Mouse (Mus musculus): ENCODE results near the gene Daxx. TPM values are rescaled to one million over a fixed set of nuclear protein-coding genes. Genes with fewer than 3 reads are reported as not detected.
A peak's percentile ranks its signal among the peaks of the same experiment; 100 is the strongest.

Gene Daxx
- polyA plus RNA-seq, 1 experiment from 2014 or later = 55.9 TPM

DNA sequence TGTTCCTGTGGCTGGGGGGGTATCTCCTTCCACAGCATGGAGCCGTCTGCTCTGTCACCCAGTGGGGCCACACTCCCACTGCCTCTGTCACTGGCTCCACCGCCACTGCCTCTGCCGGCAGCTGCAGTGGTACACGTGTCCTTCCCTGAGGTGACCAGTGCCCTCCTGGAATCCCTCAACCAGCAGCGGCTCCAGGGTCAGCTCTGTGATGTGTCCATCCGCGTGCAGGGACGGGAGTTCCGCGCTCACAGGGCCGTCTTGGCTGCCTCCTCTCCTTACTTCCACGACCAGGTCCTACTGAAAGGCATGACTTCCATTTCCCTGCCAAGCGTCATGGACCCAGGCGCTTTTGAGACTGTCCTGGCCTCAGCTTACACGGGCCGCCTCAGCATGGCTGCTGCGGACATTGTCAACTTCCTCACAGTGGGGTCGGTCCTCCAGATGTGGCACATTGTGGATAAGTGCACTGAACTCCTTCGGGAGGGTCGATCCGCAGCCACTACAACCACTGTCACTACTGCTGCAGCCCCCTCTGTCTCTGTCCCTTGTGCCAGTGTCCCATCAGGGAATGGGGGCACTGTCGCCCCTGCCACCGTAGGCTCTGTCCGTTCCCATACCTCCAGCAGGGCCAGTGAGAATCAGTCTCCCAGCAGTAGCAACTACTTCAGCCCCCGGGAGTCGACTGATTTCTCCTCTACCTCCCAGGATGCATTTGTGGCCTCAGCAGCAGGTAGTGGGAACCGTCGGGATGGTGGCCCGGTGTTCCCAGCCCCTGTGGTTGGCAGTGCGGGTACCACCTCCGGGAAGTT lies 7.8 kb downstream of the Daxx start:
- H3K9ac ChIP-seq = peak overlapping the region; percentile 52
- peaks cover 22% of the 10 kb centered on the region for H3K36me3 ChIP-seq
- H3K4me2 ChIP-seq = peak overlapping the region; percentile 78
- ATAC-seq (ENCODE audit: low FRiP score, low read depth) = no peak
- H3K4me1 ChIP-seq (replicated peaks) = peaks cover 46% of the 10 kb centered on the region
- 0 out of 2 replicates have a peak overlapping the region, but pooled peaks have one; percentile 11 for H3K27ac ChIP-seq (replicated peaks)
- 71% methylated on average over 31 of the region's 31 CpGs for WGBS
- no peaks in the 10 kb centered on the region for H3K9me3 ChIP-seq
- peak overlapping the region; percentile 57 for H3K4me3 ChIP-seq
- H3K27me3 ChIP-seq = no peaks in the 10 kb centered on the region; the same call in 1 of the 2 replicates

DNA sequence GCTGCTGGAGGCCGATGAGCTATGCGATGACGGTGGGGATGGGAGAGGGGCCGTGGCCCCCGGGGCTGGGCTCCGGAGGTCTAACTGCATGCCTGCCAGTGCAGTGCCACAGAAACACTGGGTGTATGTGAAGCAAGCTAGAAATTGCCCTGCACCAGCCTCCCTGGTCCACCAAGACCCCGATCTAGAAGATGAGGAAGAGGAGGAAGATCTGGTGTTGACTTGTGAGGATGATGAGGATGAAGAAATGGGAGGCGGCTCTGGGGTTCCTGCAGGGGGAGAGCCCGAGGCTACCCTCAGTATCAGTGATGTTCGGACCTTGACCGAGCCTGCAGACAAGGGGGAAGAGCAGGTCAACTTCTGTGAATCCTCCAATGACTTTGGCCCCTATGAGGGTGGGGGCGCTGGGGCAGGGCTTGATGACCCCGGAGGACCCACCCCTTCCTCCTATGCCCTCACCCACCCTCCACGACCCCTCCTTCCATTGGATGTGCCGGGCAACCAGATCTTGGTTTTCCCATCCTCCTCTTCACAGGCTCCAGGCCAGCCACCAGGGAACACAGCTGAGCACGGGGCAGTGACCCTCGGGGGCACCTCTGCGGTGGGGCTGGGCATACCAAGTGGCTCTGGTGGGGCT lies 8.6 kb downstream of the Daxx start:
- no peak overlapping the region for H3K4me2 ChIP-seq
- ATAC-seq (ENCODE audit: low FRiP score, low read depth) = no peak
- H3K36me3 ChIP-seq = peaks cover 17% of the 10 kb centered on the region
- 81% methylated on average over 18 of the region's 18 CpGs for WGBS
- H3K9ac ChIP-seq = no peak overlapping the region
- peaks cover 45% of the 10 kb centered on the region for H3K4me1 ChIP-seq (replicated peaks)
- H3K27ac ChIP-seq (replicated peaks) = no peak overlapping the region
- H3K4me3 ChIP-seq = no peak overlapping the region
- H3K9me3 ChIP-seq = no peaks in the 10 kb centered on the region
- no peaks in the 10 kb centered on the region; the same call in 1 of the 2 replicates for H3K27me3 ChIP-seq

DNA sequence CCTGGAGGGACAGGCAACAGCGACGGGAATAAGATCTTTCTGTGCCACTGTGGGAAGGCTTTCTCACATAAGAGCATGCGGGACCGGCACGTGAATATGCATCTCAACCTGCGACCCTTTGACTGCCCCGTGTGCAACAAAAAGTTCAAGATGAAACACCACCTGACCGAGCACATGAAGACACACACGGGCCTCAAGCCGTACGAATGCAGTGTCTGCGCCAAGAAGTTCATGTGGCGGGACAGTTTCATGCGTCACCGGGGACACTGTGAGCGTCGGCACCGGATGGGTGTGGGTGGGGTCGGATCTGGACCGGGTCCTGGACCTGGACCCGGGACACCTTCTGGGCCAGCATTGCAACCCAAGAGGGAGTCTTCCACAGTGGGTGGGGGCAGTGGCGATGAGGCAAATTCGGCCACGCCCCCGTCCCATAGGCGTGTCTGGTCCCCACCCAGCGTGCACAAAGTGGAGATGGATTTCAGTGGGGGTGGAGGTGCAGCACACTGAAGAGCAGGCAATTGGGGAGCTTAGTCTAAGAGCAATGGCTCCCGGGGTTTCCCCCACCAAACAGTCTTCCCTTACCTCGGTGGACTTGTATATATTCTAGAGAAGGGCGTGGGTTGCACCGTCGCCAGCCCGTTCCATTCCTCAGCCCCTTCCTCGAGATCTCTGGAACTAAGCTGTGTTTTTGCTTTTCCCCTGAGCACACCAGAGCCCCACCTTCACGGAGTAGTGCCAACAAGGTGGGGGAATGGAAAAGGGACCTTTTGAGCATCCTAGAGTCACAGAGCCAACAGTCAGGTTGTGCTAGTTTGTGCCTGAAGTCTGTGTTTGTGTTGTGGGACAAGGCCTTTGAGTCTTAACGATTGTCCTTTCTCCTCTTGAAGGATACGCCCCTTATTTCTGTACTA lies 9.3 kb downstream of the Daxx start:
- no peak overlapping the region for H3K9ac ChIP-seq
- WGBS = 58% methylated on average over 37 of the region's 37 CpGs
- no peaks in the 10 kb centered on the region; the same call in 1 of the 2 replicates for H3K27me3 ChIP-seq
- H3K9me3 ChIP-seq = no peaks in the 10 kb centered on the region
- no peak overlapping the region for H3K27ac ChIP-seq (replicated peaks)
- peaks cover 13% of the 10 kb centered on the region for H3K36me3 ChIP-seq
- no peak for ATAC-seq (ENCODE audit: low FRiP score, low read depth)
- H3K4me1 ChIP-seq (replicated peaks) = peaks cover 45% of the 10 kb centered on the region
- peak overlapping the region; percentile 59 for H3K4me2 ChIP-seq
- peak overlapping the region; percentile 45 for H3K4me3 ChIP-seq

DNA sequence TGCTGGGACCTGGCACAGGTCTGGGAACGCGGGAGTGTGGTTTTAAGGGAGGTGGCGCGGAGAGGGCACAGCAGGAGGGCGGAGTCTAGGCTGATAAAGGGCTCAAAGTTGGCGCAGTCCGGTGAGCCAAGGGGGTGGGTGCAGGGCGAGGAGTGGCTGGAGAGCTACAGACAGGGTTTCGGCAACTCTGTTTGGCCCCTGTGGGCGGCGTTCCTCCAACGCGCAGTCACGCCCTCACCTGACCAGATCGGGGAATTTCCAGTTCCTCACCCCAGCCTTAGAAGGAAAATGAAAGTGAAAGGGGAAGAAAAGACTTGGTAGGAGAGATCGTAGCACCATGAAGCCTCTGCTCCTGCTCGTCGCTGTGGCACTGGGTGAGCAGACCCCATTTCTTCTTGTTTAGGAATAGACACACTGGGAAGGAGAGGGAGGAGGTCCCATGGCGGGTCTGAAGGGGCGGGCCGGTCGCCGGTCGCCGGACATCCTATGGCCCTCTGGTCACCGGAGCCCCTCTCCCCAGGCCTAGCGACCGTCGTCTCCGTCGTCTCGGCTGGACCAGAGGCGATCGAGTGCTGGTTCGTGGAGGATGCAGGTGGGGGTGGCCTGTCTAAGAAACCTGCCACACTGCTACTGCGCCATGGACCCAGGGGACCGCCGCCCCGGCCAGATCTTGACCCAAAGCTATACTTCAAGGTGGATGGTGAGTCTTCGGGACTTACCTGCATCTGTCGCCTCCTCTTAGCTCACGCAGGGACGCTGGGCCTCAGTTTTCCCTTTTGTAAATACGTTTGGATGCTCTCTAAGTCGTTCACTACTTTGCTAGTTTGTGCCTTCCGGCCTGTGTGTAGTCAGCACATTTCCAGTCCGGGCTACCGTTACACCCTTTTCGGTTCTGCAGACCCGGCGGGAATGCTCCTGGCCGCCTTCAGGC lies 10.4 kb downstream of the Daxx start:
- under 1% methylated on average over 52 of the region's 52 CpGs for WGBS

DNA sequence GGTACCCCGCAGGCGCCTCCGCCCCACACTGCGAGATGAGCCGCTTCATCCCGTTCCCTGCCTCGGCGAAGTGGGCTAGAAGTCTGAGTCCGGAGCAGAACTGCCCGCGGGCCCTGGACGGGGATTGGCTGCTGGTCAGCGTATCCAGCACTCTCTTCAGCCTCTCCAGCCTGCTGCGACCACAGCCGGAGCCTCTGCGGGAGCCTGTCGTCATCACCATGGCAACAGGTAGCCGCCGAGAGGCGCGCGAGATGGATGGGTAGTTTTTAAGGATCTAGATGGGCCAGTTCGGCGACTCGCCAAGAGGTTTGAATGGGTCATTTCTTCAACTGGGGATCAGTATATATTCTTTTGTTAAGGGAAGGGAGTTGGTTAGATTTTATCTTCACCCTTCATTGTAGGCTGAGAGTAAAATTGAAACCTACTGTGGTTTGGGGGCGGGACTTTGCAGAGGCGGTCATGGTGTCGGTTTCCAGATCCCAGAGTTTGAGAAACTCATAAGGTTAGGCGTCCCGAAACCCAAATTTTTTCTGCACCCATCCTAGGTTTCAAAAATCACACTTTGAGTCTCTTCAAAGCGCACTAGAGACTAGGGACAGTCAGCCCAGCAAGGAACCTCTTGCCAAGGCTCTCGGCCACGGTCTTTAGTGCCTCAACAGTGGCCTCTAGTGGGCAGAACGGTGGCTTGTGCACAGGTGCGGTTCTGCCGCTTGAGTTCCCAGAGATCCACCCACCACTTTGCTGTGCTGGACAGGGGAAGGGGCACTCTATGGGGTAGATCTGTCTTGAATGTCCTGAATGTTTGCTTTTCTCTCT lies 11.3 kb downstream of the Daxx start:
- H3K4me2 ChIP-seq = peak overlapping the region; percentile 59
- peaks cover 33% of the 10 kb centered on the region for H3K4me1 ChIP-seq (replicated peaks)
- no peaks in the 10 kb centered on the region; the same call in 1 of the 2 replicates for H3K27me3 ChIP-seq
- peaks cover 3% of the 10 kb centered on the region; the same call in 1 of the 2 replicates for H3K36me3 ChIP-seq
- no peak for ATAC-seq (ENCODE audit: low FRiP score, low read depth)
- WGBS = 2% methylated on average over 36 of the region's 36 CpGs
- H3K4me3 ChIP-seq = peak overlapping the region; percentile 45
- H3K27ac ChIP-seq (replicated peaks) = peak overlapping the region; percentile 65
- peak overlapping the region; percentile 37 for H3K9ac ChIP-seq
- H3K9me3 ChIP-seq = no peaks in the 10 kb centered on the region

More for the DNA sequence above, 10.4 kb downstream of the Daxx start:
- H3K27ac ChIP-seq (replicated peaks) = peak overlapping the region; percentile 65
- H3K27me3 ChIP-seq = no peaks in the 10 kb centered on the region; the same call in 1 of the 2 replicates
- peak overlapping the region; percentile 37 for H3K9ac ChIP-seq
- no peak for ATAC-seq (ENCODE audit: low FRiP score, low read depth)
- H3K36me3 ChIP-seq = peaks cover 3% of the 10 kb centered on the region; the same call in 1 of the 2 replicates
- H3K4me3 ChIP-seq = peak overlapping the region; percentile 45
- peaks cover 42% of the 10 kb centered on the region for H3K4me1 ChIP-seq (replicated peaks)
- peak overlapping the region; percentile 59 for H3K4me2 ChIP-seq
- H3K9me3 ChIP-seq = no peaks in the 10 kb centered on the region

DNA sequence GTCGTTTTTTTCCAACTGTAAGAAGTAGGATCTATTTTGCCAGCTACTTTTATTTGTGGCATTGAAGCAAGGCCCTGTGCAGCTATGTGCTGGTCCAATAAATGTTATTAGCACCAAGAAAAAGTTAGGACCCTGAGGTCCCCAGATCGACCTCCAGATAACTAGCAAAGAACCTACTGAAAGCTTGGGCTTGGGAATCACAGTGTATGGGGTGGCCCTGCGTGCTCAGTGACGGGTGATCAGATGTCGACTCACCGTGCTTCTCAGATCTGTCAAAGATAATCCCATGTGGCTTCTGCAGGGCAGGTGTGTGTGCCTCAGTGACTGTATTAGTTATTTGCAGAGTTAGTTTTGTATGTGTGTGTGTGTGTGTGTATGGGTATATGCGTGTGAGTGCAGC lies 12.1 kb downstream of the Daxx start:
- Histone ChIP-seq H3K9me3 (no peaks in the 10 kb centered on the region), H3K27me3 (no peaks in the 10 kb centered on the region; the same call in 1 of the 2 replicates), H3K36me3 (peaks cover 3% of the 10 kb centered on the region; the same call in 1 of the 2 replicates), H3K4me3 (no peak overlapping the region), H3K9ac (no peak overlapping the region), H3K27ac (replicated peaks) (no peak overlapping the region), H3K4me2 (no peak overlapping the region), H3K4me1 (replicated peaks) (peaks cover 31% of the 10 kb centered on the region)
- ATAC-seq (ENCODE audit: low FRiP score, low read depth) = no peak
- WGBS = 90% methylated on average over 7 of the region's 7 CpGs

DNA sequence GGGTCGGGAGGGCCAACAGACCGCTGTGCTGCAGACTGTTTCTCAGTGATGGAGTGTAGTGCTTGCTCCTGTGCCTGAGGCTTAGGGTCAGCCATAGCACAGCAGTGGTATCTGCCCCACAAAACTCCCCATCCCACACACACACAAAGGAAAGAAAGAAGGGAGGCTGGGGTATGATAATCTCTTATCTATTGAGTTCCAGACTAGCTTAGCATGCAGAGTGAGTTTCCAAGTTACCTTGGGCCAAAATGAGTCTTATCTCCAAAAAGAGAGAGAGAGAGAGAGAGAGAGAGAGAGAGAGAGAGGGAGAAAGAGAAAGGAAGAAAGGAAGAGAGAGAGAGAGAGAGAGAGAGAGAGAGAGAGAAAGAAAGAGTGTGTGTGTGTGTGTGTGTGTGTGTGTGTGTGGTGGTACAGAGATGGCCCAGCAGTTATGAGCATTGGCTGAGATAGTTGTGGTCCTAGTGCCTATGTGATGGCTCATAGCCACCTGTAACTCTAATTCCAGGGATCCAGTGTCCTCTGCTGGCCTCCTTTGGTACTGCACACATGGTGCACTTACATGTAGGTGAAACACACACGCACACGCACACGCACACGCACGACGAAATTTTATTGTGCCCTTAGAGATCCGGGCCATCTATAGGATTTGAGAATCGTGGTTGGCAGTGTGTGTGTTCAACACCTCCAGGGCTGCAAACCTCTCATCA lies 15.5 kb downstream of the Daxx start:
- Histone ChIP-seq H3K27ac (replicated peaks) (no peak overlapping the region), H3K36me3 (0 out of 2 replicates have a peak, but pooled peaks cover 8% of the 10 kb centered on the region), H3K4me2 (no peak overlapping the region), H3K27me3 (no peaks in the 10 kb centered on the region), H3K4me1 (replicated peaks) (peaks cover 29% of the 10 kb centered on the region), H3K9me3 (no peaks in the 10 kb centered on the region), H3K4me3 (no peak overlapping the region), H3K9ac (no peak overlapping the region)
- no peak for ATAC-seq (ENCODE audit: low FRiP score, low read depth)
- 81% methylated on average over 10 of the region's 10 CpGs for WGBS

DNA sequence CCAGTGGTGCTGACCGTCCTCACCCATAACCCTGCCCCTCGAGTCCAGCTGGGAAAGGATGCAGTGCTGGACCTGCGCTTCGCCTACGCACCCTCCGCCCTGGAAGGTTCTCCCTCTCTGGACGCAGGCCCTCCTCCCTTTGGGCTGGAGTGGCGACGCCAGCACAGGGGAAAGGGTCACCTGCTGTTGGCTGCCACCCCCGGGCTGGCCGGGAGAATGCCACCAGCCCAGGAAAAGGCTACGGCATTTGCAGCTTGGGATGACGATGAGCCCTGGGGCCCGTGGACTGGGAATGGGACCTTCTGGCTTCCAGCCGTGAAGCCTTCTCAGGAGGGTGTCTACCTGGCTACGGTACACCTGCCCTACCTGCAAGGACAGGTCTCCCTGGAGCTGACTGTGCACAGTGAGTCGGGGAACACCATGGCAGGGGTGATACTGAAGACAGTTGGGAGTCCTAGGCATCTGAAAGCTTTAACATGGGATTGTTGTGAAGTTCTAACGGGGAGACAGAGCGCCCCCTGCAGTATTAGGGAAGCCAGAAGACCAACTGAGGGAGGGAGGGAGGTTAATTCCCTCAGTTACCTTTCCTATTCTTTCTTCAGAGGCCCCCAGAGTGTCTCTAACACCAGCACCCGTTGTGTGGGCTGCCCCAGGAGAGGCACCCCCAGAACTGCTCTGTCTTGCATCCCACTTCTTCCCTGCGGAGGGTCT lies 16.3 kb downstream of the Daxx start:
- H3K4me1 ChIP-seq (replicated peaks) = peaks cover 26% of the 10 kb centered on the region
- H3K4me3 ChIP-seq = no peak overlapping the region
- no peaks in the 10 kb centered on the region for H3K27me3 ChIP-seq
- no peaks in the 10 kb centered on the region for H3K9me3 ChIP-seq
- ATAC-seq (ENCODE audit: low FRiP score, low read depth) = no peak
- no peak overlapping the region for H3K9ac ChIP-seq
- H3K36me3 ChIP-seq = 0 out of 2 replicates have a peak, but pooled peaks cover 8% of the 10 kb centered on the region
- no peak overlapping the region for H3K27ac ChIP-seq (replicated peaks)
- 82% methylated on average over 21 of the region's 21 CpGs for WGBS
- H3K4me2 ChIP-seq = no peak overlapping the region

DNA sequence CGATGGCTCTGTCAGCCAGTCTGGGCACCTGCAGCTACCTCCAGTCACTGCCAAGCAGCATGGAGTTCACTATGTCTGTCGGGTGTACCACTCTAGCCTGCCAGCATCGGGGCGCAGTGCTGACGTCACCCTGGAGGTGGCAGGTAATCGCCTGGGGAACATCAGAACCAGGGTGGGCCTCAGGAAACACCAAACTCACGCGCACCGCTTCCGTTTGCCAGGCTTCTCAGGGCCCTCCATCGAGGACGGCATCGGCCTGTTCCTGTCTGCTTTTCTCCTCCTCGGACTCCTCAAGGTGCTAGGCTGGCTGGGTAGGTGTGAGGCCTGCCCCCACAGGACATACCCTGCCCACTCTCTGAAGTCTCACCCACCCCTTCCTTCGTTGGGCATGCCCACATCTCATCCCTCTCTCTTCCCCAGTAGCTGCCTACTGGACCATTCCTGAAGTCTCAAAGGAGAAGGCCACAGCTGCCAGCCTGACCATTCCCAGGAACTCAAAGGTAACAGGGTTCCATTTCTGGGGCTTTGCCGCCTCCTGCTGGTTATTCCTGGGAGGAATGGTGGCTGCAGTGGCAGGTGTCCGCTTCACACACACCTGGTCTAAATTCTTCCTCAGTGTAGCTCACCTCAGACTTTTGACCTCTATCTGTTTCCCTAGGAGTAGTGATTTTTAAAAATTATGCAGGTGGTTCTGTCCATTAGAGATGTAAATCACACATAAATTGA lies 17.2 kb downstream of the Daxx start:
- Histone ChIP-seq H3K4me1 (replicated peaks) (peaks cover 27% of the 10 kb centered on the region), H3K36me3 (0 out of 2 replicates have a peak, but pooled peaks cover 8% of the 10 kb centered on the region), H3K4me2 (no peak overlapping the region), H3K27ac (replicated peaks) (no peak overlapping the region), H3K9ac (no peak overlapping the region), H3K4me3 (no peak overlapping the region), H3K9me3 (no peaks in the 10 kb centered on the region), H3K27me3 (no peaks in the 10 kb centered on the region)
- WGBS = 78% methylated on average over 17 of the region's 17 CpGs
- no peak for ATAC-seq (ENCODE audit: low FRiP score, low read depth)
